Mouse (Mus musculus) brain, embryonic 14.5 days (tissue): ENCODE measurements around the gene Gm3029. TPM values are rescaled to one million over a fixed set of nuclear protein-coding genes. Genes with fewer than 3 reads are reported as not detected.
"Not testable (repeated sequence)": the region's sequence is repeated elsewhere in the genome, so short reads cannot be mapped to it uniquely, and the experiment has no call there.

Experiments used
- DNase-seq: peaks from one replicate; pipeline ENCODE4 v3.0.0-alpha.2; 2011; ENCODE audit warnings: low read depth
- polyA plus RNA-seq: library from polyadenylated mRNA; depleted of rRNA; stranded (reverse); fragments of >200 nt; gene quantifications from 2 replicates; pipeline ENCODE4 v1.2.3, GENCODE M21; 2012; rRNA removed

Gene Gm3029
- polyA plus RNA-seq = not detected in 2 replicates

DNA sequence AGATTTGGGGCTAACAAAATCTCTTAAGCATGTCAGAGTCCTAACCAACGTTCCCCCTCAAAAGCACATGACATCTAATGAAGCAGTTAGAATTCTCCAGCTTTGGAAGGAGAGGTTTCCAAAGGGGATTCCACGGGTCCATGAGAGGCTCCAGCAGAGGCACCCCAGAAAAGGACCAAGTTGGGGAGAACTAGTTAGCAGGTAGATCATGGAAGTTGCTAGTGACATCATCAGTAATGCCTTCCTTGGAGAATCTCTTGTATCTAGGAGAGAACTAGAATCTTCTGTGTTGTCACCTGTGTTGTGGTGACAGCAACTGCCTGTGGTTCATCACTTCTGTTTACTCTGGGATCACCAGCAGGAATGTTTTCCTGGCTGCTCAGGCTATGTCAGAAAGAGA is at the start of gene Gm3029:
TSS of gene Gm3029 (plus strand) at position 301 of the 400 bp plus-strand sequence.
- DNase-seq = not testable (repeated sequence)

- DNase-seq = not testable (repeated sequence)
These were observed 47.7 kb upstream of the Gm3029 start, which contains the start of gene Gm2916 for GRCm38 (mm10) chr14:3883872-3884271. Gene Gm2916, plus strand, starts transcription at chr14:3884172.

GRCm38 (mm10) chr14:3963247-3963646 is 31.7 kb downstream of the Gm3029 start, which contains the start of gene Gm3095:
Gene Gm3095, plus strand, starts transcription at chr14:3963547.
- not testable (repeated sequence) for DNase-seq

Other genes with a start within 250 kb of the Gm3029 start
- not detected in 2 replicates for gene Gm3043, start 243.0 kb upstream of the Gm3029 start, polyA plus RNA-seq
- 6.7 and 7.2 TPM in 2 replicates for gene Gm3002, start 121.7 kb upstream of the Gm3029 start, polyA plus RNA-seq
- 0.14 TPM in 1 of 2 replicates, not detected in the other for gene Gm3033, start 85.5 kb upstream of the Gm3029 start, polyA plus RNA-seq
- not detected in 2 replicates for gene Gm2916, start 47.6 kb upstream of the Gm3029 start, polyA plus RNA-seq
- 0.93 and 1.7 TPM in 2 replicates for gene Gm3095, start 31.8 kb downstream of the Gm3029 start, polyA plus RNA-seq
- not detected in 2 replicates for gene Gm3099, start 66.6 kb downstream of the Gm3029 start, polyA plus RNA-seq
- gene Gm5796, start 92.2 kb downstream of the Gm3029 start, polyA plus RNA-seq = 5.6 and 6.0 TPM in 2 replicates
- not detected in 2 replicates for gene Gm3115, start 152.4 kb downstream of the Gm3029 start, polyA plus RNA-seq
- gene Gm8108, start 178.8 kb downstream of the Gm3029 start, polyA plus RNA-seq = 5.7 and 7.1 TPM in 2 replicates
- not detected in 2 replicates for gene Gm3127, start 233.3 kb downstream of the Gm3029 start, polyA plus RNA-seq